Mouse (Mus musculus): ENCODE data around the gene Zbtb25.

Gene Zbtb25

GRCm38 (mm10) chr12:76369206-76369977 lies at the start of gene Zbtb25:
Zbtb25 (minus strand) TSS chr12:76369602.
- DNase-seq (ENCODE audit: low spot score in 2 of 2): peak; percentile 65 to 78

GRCm38 (mm10) chr12:76418346-76418745 lies 48.9 kb upstream of the Zbtb25 start:
- DNase-seq (ENCODE audit: low spot score in 2 of 2): no peak

- DNase-seq (ENCODE audit: low spot score in 2 of 2): peak; percentile 60 to 67
These were observed 48.0 kb upstream of the Zbtb25 start, which contains the start of gene Ppp1r36 for GRCm38 (mm10) chr12:76417433-76417854. Ppp1r36 (plus strand) TSS chr12:76417538.

- no peak for DNase-seq (ENCODE audit: low spot score in 2 of 2)
These were observed 46.1 kb upstream of the Zbtb25 start for GRCm38 (mm10) chr12:76415383-76416010.

GRCm38 (mm10) chr12:76409166-76409565 lies 39.8 kb upstream of the Zbtb25 start:
- DNase-seq (ENCODE audit: low spot score in 2 of 2): no peak

GRCm38 (mm10) chr12:76407184-76407583 lies 37.8 kb upstream of the Zbtb25 start:
- no peak for DNase-seq (ENCODE audit: low spot score in 2 of 2)

GRCm38 (mm10) chr12:76405971-76406370 lies 36.6 kb upstream of the Zbtb25 start:
- DNase-seq (ENCODE audit: low spot score in 2 of 2): peak in 1 of 2 experiments; percentile 3

- DNase-seq (ENCODE audit: low spot score in 2 of 2): peak; percentile 1 to 50
These were observed 36.0 kb upstream of the Zbtb25 start for GRCm38 (mm10) chr12:76405183-76405970.

GRCm38 (mm10) chr12:76404836-76405182 lies 35.4 kb upstream of the Zbtb25 start:
- peak in 1 of 2 experiments; percentile 24 for DNase-seq (ENCODE audit: low spot score in 2 of 2)

GRCm38 (mm10) chr12:76403886-76404537 lies 34.6 kb upstream of the Zbtb25 start, which contains the start of gene Hspa2:
Hspa2 (plus strand) TSS chr12:76404176.
- DNase-seq (ENCODE audit: low spot score in 2 of 2): peak; percentile 100

- DNase-seq (ENCODE audit: low spot score in 2 of 2): no peak
These were observed 33.8 kb upstream of the Zbtb25 start for GRCm38 (mm10) chr12:76402991-76403885.

GRCm38 (mm10) chr12:76401674-76402073 lies 32.3 kb upstream of the Zbtb25 start:
- DNase-seq (ENCODE audit: low spot score in 2 of 2): no peak

- DNase-seq (ENCODE audit: low spot score in 2 of 2): no peak
These were observed 27.9 kb upstream of the Zbtb25 start for GRCm38 (mm10) chr12:76397281-76397680.

GRCm38 (mm10) chr12:76392979-76393378 lies 23.6 kb upstream of the Zbtb25 start:
- DNase-seq (ENCODE audit: low spot score in 2 of 2): no peak

GRCm38 (mm10) chr12:76391595-76392271 lies 22.3 kb upstream of the Zbtb25 start:
- DNase-seq (ENCODE audit: low spot score in 2 of 2): no peak

- DNase-seq (ENCODE audit: low spot score in 2 of 2): no peak
These were observed 19.4 kb upstream of the Zbtb25 start for GRCm38 (mm10) chr12:76388794-76389193.

GRCm38 (mm10) chr12:76385342-76385741 lies 15.9 kb upstream of the Zbtb25 start:
- DNase-seq (ENCODE audit: low spot score in 2 of 2): no peak

- DNase-seq (ENCODE audit: low spot score in 2 of 2): no peak
These were observed 10.7 kb upstream of the Zbtb25 start for GRCm38 (mm10) chr12:76380151-76380550.

GRCm38 (mm10) chr12:76378556-76378955 lies 9.2 kb upstream of the Zbtb25 start:
- no peak for DNase-seq (ENCODE audit: low spot score in 2 of 2)

- DNase-seq (ENCODE audit: low spot score in 2 of 2): no peak
These were observed 8.3 kb upstream of the Zbtb25 start for GRCm38 (mm10) chr12:76377726-76378125.
